Mouse (Mus musculus): ENCODE data around the gene Far1. TPM values are rescaled to one million over a fixed set of nuclear protein-coding genes. Genes with fewer than 3 reads are reported as not detected.

Gene Far1
- polyA plus RNA-seq, 1 experiment, result not detected

DNA sequence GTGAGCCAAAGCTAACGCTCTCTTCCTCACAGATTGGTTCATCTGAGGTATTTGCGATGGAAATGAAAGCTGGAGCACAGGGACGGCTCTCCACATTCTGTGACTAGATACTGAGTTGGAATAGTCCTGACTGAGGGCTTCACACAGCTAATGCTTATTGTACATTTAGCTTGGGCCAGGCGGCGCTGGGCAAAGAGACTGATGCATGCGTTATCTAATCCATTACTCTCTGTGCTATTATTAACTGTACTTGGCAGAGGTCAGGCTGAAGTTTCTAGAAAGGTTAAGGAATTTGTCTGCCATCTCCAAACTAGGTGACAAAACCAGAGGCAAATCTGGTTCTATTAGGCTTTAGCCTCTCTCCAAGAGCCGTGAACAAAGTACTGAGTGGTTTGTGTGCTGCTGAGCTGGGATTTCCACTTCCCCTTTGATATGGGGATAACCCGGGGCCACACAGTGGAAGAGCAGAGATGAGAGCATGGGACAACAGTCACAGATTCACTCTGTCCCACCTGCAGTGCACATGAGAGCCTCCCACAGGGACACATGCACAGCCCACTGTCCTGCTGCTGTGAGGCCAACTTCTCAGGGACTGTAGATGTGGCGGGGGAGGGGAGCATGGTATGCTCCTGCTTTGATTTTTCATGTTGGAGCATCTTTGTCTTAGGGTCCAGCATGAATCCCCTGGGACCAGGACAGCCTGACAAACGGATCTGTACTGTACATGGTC is 100.7 kb downstream of the Far1 start:
- Histone ChIP-seq H3K27ac (ENCODE audit: insufficient read depth, low read depth, low read length) (no peak overlapping the region), H3K4me1 (ENCODE audit: control insufficient read depth, insufficient read depth, low read length) (no peaks in the 10 kb centered on the region), H3K4me3 (ENCODE audit: insufficient read depth, low read depth, low read length) (no peak overlapping the region)
- WGBS, result 90% methylated on average over 10 of the region's 10 CpGs
- TF ChIP-seq POLR2A (IDR thresholded peaks at IDR 0.05; ENCODE audit: insufficient read depth, low read depth, low read length) (no peak), CTCF (IDR thresholded peaks at IDR 0.05; ENCODE audit: insufficient read depth, low read depth, low read length) (no peak)

- no peak overlapping the region for H3K27ac ChIP-seq (ENCODE audit: insufficient read depth, low read depth, low read length)
- H3K4me1 ChIP-seq (ENCODE audit: control insufficient read depth, insufficient read depth, low read length), result peaks cover 5% of the 10 kb centered on the region
- no peak for TF ChIP-seq POLR2A (IDR thresholded peaks at IDR 0.05; ENCODE audit: insufficient read depth, low read depth, low read length)
- TF ChIP-seq CTCF (IDR thresholded peaks at IDR 0.05; ENCODE audit: insufficient read depth, low read depth, low read length), result no peak
- no peak overlapping the region for H3K4me3 ChIP-seq (ENCODE audit: insufficient read depth, low read depth, low read length)
- 85% methylated on average over 2 of the region's 2 CpGs for WGBS
Observed at GRCm38 (mm10) chr7:113619166-113619565, 105.5 kb downstream of the Far1 start.

DNA sequence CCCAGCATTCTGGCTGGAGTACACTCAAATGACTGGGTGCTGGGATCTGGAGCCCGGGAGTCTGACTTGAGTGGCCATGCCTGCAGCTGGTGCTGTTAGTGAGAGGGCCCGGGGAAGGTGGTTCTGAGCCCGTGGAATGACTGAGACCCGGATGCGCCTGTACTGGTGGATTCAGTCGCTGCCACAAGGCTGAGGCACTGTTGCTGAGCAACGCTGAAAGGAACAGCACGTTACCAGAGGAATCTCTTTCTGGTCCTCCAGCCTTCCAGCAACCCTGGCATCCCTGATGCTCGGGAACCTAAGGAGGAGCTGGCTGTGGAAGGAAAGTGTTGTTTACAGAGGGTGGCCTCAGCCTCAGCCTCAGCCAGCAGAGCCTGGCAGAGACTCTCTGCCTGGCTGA is 106.1 kb downstream of the Far1 start:
- 50% methylated on average over 9 of the region's 9 CpGs for WGBS
- H3K4me3 ChIP-seq (ENCODE audit: insufficient read depth, low read depth, low read length), result no peak overlapping the region
- H3K4me1 ChIP-seq (ENCODE audit: control insufficient read depth, insufficient read depth, low read length), result peaks cover 5% of the 10 kb centered on the region
- no peak for TF ChIP-seq CTCF (IDR thresholded peaks at IDR 0.05; ENCODE audit: insufficient read depth, low read depth, low read length)
- no peak for TF ChIP-seq POLR2A (IDR thresholded peaks at IDR 0.05; ENCODE audit: insufficient read depth, low read depth, low read length)
- no peak overlapping the region for H3K27ac ChIP-seq (ENCODE audit: insufficient read depth, low read depth, low read length)

Other genes starting within 250 kb of the Far1 start
- not detected in 2 replicates for gene Btbd10, start 144.4 kb upstream of the Far1 start, polyA plus RNA-seq (2012; ENCODE audit: insufficient read depth, insufficient read length, low replicate concordance, missing spikeins)
- gene Pth, start 125.3 kb upstream of the Far1 start, polyA plus RNA-seq (2012; ENCODE audit: insufficient read depth, insufficient read length, low replicate concordance, missing spikeins), result not detected in 2 replicates

All from olfactory bulb, adult 2 months (tissue).